Mouse (Mus musculus): ENCODE results near the gene Rmi1. TPM values are rescaled to one million over a fixed set of nuclear protein-coding genes. Genes with fewer than 3 reads are reported as not detected.
"Not testable (repeated sequence)": the region's sequence is repeated elsewhere in the genome, so short reads cannot be mapped to it uniquely, and the experiment has no call there.

Gene Rmi1
- total RNA-seq, 2 experiments from 2014 or later: 16.3 to 16.6 TPM

GRCm38 (mm10) chr13:58400576-58400975 is 1.5 kb upstream of the Rmi1 start:
- DNase-seq (ENCODE audit: low spot score in 2 of 2): no peak

- DNase-seq (ENCODE audit: low spot score in 2 of 2): peak; percentile 74 to 76
Observed at GRCm38 (mm10) chr13:58401135-58402002, 679 bp upstream of the Rmi1 start.

GRCm38 (mm10) chr13:58402744-58403110 is 679 bp downstream of the Rmi1 start:
- DNase-seq (ENCODE audit: low spot score in 2 of 2): no peak

DNA sequence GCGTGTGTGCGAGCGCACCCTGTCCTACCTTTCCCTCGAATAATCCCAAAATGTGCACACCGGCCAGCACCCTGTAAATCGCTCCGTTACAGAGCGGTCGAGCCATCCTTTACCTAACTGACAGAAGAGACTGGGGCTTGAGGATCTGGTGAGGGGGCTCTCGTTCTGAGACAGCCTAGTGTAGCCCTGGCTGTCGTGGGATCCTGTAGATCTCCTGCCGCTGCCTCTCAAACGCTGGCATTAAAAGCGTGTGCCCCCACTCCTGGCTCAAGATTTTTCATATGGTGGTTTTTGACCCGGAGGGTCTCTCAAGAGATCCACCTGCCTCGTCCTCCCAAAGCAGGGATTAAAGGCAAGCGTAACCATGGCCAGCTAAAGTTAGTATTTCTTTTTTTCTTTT is 1.2 kb downstream of the Rmi1 start, which contains the start of gene Hnrnpk:
Gene Hnrnpk (minus strand): TSS at position 101 of the 400 bp plus-strand sequence.
- DNase-seq (ENCODE audit: low spot score in 2 of 2): not testable (repeated sequence)

GRCm38 (mm10) chr13:58411073-58411472 is 9.0 kb downstream of the Rmi1 start:
- DNase-seq (ENCODE audit: low spot score in 2 of 2): no peak

- DNase-seq (ENCODE audit: low spot score in 2 of 2): no peak
Observed at GRCm38 (mm10) chr13:58415374-58415773, 13.3 kb downstream of the Rmi1 start.

- DNase-seq (ENCODE audit: low spot score in 2 of 2): no peak
Observed at GRCm38 (mm10) chr13:58415838-58416237, 13.8 kb downstream of the Rmi1 start.

DNA sequence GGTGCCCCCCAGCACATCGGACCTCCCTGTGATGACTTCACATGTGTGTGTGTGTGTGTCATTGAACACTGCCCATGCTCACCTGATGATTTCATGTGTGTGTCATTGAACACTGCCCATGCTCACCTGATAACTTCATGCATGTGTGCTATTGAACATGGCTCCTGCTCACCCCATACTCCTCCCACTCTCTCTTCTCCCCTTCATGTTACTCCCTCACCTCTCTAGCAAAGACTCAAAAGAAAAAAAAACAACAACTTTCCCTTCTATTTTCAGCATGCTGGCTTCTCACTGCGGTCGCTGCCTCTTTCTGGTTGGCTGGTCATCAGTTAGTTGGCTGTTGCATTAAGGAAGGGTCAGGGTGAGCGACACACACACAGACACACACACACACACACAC is 16.6 kb downstream of the Rmi1 start:
- no peak for DNase-seq (ENCODE audit: low spot score in 2 of 2)

- DNase-seq (ENCODE audit: low spot score in 2 of 2): no peak
Observed at GRCm38 (mm10) chr13:58419266-58419665, 17.2 kb downstream of the Rmi1 start.

GRCm38 (mm10) chr13:58421026-58421425 is 19.0 kb downstream of the Rmi1 start:
- no peak for DNase-seq (ENCODE audit: low spot score in 2 of 2)

- DNase-seq (ENCODE audit: low spot score in 2 of 2): no peak
Observed at GRCm38 (mm10) chr13:58422242-58422641, 20.2 kb downstream of the Rmi1 start.

DNA sequence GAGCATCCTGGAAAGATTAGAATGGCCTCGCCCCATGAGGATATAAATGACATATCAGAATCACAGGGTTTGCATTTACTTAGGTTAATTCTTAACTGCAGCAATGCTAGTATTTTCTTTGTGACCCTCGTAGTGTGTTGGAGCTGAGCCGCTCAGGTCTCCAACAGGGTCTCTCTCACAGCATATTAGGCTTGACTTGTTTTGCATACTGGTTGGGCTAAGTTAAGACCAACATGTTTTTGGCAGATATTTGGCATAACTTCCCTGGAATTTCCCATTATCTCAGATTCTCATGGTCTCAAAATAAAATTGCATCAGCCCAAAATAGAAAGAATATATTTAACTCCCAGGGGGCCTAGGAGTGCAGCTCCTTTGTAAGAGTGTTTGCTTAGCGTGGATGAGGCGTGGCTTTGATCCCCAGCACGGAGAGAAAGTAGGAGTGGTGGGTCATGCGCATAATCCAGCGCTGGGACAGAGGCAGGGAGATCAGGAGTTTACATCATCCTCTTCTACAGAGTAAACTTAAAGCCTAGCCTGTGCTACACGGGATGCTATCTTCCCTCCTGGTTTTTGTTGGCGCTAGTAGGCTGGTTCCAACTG is 21.1 kb downstream of the Rmi1 start:
- no peak for DNase-seq (ENCODE audit: low spot score in 2 of 2)

DNA sequence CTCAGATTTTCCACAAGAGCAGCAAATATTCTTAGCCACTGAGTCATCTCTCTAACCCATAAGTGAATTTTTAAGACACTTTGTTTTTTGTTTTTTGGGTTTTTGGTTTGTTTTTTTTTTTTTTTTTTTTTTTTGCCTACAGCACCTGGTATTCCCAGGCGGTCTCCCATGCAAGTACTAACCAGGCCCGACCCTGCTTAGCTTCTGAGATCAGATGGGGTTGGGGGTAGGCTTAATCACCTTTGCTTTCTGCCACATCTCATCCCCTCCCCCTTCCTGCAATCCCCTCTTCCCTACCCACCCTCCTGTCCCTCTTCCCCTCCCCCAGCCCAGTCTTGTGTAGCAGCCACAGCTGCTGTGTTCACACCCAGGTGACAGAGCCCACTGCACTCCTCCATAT is 37.7 kb downstream of the Rmi1 start:
- DNase-seq (ENCODE audit: low spot score in 2 of 2): no peak

DNA sequence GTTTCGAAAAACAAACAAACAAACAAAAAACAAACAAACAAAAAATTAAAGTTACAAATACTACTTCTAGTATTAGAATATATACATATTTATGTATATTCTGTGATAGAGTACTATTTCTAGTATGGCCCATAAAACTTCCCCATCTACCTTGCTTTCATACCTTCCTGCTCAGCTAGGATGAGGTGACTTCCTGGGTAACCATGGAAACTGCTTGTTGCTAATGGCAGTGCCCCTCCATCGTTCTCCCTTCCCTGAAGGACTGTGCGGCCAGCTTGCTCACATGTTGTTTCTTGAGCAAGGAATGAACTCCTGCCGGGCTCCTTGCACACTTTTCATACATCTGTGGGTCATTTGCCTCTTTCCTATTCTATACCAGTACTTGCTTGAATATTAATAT is 41.3 kb downstream of the Rmi1 start:
- no peak for DNase-seq (ENCODE audit: low spot score in 2 of 2)

- no peak for DNase-seq (ENCODE audit: low spot score in 2 of 2)
Observed at GRCm38 (mm10) chr13:58443787-58444186, 41.7 kb downstream of the Rmi1 start.

DNA sequence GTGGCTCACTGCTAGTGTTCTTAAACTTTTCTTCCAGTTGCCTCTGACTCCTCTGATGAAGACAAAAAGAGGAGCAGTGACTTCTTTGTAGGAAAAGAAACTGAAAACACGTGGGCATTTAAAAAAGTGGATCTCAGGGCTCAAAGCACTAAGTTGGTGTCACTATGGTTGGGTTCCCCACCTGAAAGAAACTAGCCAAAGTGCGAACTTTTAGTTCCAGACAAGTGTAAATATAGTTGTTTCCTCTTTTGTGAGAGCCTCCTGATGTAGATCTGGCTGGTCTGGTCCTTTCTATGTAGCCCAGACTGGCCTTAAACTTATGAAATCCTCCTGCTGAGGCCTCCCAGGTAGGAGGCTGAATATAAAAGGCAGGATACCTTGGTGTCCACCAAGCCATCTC is 44.5 kb downstream of the Rmi1 start:
- DNase-seq (ENCODE audit: low spot score in 2 of 2): no peak

GRCm38 (mm10) chr13:58450459-58451182 is 48.6 kb downstream of the Rmi1 start:
- no peak for DNase-seq (ENCODE audit: low spot score in 2 of 2)

DNA sequence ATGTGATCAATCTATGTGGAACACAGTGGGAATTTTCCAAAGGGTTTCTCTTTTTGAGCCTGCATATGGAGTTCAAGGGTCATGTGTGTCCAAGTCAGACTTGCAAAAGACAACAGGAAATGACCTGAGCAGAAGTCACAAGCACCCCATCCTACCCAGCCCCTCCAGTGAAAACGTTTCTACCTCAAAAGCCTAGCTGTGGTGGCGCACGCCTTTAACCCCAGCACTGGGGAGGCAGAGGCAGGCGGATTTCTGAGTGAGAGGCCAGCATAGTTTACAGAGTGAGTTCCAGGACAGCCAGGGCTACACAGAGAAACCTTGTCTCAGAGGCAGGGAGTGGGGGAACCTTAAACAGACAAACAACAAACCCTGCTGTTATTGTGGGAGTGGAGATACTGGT is 50.2 kb downstream of the Rmi1 start:
- no peak for DNase-seq (ENCODE audit: low spot score in 2 of 2)

DNA sequence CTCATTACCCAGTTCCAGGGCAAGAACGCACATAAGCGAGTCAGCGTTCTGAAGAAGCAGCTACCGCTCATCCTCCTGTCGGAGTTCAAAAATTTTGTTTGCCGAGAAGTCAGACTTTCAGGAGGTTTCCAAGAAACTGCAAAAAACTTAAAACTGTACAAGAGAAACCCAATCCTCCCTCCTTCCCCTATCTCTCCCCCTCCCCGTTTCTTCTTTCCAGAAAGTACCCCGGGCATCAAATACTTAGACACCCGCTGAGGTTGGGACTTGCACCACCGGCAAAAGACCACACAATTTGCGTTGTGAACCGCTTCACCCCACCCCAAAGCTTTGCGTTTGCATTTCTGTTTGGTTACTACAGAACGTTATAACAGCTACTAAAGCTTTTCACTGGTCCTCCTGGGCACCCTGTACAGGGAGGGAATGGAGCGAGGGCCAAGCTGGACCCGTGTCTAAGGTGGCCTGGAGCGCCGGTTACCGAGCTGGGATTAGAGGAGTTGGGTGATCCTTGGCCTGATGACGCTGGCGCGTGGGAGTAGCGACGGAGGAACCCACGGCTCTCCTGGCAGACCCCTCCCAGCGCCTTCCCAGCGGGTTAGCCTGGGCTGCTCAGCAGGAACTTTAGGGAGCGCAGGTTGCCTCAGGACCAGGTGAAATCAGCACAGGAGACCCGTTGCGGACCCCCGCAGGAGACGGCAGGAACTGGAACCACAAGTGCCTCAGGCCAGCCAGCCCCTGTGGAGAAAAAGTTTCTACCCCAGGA is 50.8 kb downstream of the Rmi1 start:
- no peak for DNase-seq (ENCODE audit: low spot score in 2 of 2)

GRCm38 (mm10) chr13:58453541-58453940 is 51.5 kb downstream of the Rmi1 start:
- no peak for DNase-seq (ENCODE audit: low spot score in 2 of 2)

DNA sequence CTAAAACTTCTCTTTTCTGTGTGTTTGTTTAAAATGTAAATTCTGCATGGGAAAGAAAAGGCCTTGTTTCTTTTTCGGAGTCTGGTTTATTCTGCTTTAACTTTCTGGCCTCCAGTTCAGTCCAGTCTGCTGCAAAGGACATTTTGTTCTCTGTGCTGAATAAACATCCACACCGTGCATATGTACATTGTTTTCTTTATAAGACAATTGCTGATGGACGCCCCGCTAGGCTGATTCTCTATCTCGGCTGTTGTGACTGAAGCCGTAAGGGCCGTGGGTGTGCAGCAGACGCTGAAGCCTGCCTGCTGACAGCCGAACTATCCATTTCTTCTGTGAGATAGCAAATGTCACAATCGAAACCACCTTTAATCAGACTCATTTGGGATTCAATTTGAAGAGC is 54.5 kb downstream of the Rmi1 start:
- peak in 1 of 2 experiments; percentile 46 for DNase-seq (ENCODE audit: low spot score in 2 of 2)
